Mouse (Mus musculus): Measurements from ENCODE around the gene Mmrn1. TPM values are rescaled to one million over a fixed set of nuclear protein-coding genes. Genes with fewer than 3 reads are reported as not detected.
"Not testable (repeated sequence)": the region's sequence is repeated elsewhere in the genome, so short reads cannot be mapped to it uniquely, and the experiment has no call there.

Gene Mmrn1
- total RNA-seq (2017): 76.5 and 88.3 TPM in 2 replicates

DNA sequence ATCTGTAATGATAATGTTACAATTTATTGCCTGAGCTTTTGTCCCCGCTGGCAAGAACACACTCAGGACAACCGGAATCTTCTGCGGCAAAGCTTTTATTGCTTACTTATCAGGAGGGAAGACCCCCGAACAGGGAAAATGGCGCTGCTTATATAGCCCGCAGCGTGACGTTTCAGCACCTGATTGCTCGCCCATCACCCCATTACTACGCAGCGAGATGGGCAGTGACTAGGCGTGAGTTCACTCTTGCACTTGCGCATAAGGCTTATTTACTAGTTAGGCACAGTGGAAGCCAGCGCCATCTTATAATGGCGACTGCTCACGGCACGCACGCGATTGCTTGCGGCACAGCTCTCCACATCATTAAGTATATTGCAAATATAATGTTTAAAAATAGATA lies at the start of gene Mmrn1:
Gene Mmrn1, plus strand, starts transcription at position 301 of the 400 bp plus-strand sequence.
- not testable (repeated sequence) for ATAC-seq (replicated peaks in 1 of 2; ENCODE audit: insufficient read depth in 1 of 2, low FRiP score in 2 of 2, low TSS enrichment in 1 of 2, low read depth in 1 of 2, poor library complexity in 2 of 2, severe bottlenecking in 2 of 2)

DNA sequence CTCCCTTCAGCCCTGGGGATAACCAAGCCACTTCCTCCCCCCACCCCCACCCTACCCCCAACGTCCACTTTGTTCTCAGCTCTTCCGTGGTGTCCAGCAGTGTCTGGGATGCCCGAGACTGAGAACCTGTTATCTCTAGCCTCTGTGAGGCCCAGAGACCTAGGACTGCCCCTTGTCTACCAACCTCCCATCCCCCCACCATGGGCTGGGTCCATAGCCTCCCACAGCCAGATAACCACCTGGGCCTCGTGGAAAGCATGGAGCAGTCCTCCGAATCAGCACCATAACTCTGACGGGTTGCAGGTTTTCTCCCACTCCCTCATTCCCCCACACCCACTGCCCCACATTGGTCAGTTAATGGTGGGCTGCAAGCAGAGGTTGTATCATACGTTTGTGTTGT lies 44.4 kb upstream of the Mmrn1 start:
- no peak for ATAC-seq (replicated peaks in 1 of 2; ENCODE audit: insufficient read depth in 1 of 2, low FRiP score in 2 of 2, low TSS enrichment in 1 of 2, low read depth in 1 of 2, poor library complexity in 2 of 2, severe bottlenecking in 2 of 2)

DNA sequence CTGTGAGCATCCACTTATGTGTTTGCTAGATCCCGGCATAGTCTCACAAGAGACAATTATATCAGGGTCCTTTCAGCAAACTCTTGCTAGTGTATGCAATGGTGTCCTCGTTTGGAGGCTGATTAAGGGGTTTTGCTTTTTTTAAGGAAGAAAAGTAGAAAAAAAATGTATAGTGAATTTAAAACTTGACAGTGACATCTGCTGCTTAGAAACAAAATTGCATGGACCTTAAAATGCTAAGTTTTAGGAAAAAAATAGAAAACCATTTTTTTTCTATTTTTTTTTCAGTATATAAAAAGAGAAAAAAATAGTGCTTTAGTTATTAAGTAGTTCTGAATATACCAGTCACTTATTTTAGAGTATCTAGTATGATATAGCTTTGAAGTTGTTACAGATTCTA lies 43.2 kb upstream of the Mmrn1 start:
- no peak for ATAC-seq (replicated peaks in 1 of 2; ENCODE audit: insufficient read depth in 1 of 2, low FRiP score in 2 of 2, low TSS enrichment in 1 of 2, low read depth in 1 of 2, poor library complexity in 2 of 2, severe bottlenecking in 2 of 2)

DNA sequence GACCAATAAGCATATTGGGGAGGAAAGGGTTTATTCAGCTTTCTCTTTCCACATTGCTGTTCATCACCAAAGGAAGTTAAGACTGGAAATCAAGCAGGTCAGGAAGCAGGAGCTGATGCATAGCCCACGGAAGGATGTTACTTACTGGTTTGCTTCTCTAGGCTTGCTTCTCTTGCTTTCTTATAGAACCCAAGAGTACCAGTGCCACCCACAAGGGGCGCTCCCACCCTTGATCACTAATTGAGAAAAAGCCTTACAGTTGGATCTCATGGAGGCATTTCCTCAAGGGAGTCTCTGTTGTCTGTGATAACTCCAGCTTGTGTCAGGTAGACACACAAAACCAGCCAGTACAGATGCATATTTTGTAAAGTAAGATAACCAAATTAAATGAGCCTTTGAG lies 17.5 kb upstream of the Mmrn1 start:
- no peak for ATAC-seq (replicated peaks in 1 of 2; ENCODE audit: insufficient read depth in 1 of 2, low FRiP score in 2 of 2, low TSS enrichment in 1 of 2, low read depth in 1 of 2, poor library complexity in 2 of 2, severe bottlenecking in 2 of 2)

DNA sequence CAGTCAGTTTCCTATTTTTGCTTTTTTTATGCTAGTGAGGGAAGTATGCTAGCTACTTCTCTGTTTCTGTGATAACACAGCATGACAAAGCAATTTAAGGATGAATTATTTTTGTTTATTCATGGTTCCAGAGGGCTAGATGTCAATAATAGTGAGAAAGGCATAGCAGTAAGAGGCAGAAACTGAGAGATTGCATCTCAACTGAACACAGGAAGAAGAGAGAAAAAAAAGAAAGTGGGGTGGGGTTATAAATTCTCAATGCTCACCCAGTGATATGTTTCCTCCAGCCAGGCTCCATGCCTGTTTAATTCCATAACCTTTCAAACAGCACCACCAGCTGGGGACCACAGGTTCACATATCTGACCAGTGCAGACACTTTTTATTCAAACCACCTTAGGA lies 6.6 kb downstream of the Mmrn1 start:
- ATAC-seq (replicated peaks in 1 of 2; ENCODE audit: insufficient read depth in 1 of 2, low FRiP score in 2 of 2, low TSS enrichment in 1 of 2, low read depth in 1 of 2, poor library complexity in 2 of 2, severe bottlenecking in 2 of 2): peak; percentile 74 to 78

DNA sequence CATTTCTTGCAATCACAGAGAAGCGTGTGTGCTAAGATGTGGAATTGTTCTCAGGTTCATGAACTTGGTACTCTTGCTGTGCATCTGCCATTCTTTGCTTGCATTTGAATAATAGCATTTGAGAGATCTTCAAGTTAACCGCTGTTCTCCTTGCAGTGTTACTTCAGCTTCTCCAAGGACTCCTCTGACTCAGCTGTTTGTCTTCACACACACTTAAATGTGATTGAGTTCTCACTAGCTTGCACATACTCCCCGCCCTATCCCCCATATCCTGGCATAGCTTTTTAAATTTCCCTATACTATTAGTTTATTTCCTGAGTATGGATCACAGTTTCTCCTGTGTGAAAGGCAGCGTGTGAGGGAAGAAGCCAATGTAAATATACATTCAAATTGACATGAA lies 10.1 kb downstream of the Mmrn1 start:
- ATAC-seq (replicated peaks in 1 of 2; ENCODE audit: insufficient read depth in 1 of 2, low FRiP score in 2 of 2, low TSS enrichment in 1 of 2, low read depth in 1 of 2, poor library complexity in 2 of 2, severe bottlenecking in 2 of 2): peak in 1 of 2 experiments; percentile 29; a peak in 1 of 4 replicates

DNA sequence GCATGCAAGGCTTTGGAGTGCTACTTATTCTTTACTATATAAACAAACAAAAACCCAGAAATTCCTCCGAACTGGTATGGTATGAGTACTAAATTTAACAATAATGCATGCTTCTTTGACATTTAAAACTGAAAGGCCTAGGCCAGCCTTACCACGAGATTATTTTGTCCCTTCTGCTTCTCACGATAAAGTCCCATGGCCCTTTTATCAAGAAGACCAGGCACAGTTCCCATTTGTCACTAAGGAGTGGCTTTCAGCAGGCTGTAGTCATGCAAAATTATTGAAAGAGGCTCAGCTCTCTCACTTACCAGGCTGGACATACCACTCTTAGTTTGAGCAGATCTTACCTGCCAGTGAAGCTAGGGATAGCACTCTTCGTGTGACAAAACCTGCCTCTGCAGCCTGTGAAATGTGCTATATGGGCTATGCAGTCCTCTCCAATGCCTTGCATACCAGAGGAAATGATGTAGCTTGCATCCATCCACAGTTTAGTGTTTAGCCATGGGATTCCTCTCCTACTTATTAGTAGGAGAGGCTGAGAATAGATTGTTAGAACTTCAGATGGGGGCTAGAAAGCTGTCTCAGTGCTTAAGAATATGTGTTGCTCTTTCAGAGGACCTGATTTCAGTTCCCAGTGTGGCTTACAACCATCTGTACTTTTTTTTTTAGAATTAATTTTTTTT lies 10.8 kb downstream of the Mmrn1 start:
- peak; percentile 42 to 74 for ATAC-seq (replicated peaks in 1 of 2; ENCODE audit: insufficient read depth in 1 of 2, low FRiP score in 2 of 2, low TSS enrichment in 1 of 2, low read depth in 1 of 2, poor library complexity in 2 of 2, severe bottlenecking in 2 of 2)

DNA sequence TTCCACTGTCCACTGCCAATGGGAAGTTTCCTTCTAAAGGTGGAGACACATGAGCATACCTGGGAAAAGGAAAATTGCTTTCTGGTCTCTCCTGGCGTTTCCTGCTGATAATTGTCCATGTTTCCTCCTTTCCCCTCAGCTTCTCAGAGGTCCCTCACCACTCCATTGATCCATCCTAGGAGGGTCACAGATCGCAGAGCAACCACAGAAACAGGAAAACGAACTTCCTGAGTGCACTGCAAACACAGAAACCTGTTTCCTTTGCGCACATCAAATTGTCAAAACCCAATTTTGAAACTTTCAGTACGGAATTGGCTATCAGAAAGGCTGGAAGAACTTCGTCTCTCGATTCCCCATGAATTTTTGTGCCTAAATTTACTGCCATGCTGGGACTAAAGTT lies 19.4 kb downstream of the Mmrn1 start:
- peak; percentile 44 to 54 for ATAC-seq (replicated peaks in 1 of 2; ENCODE audit: insufficient read depth in 1 of 2, low FRiP score in 2 of 2, low TSS enrichment in 1 of 2, low read depth in 1 of 2, poor library complexity in 2 of 2, severe bottlenecking in 2 of 2)

DNA sequence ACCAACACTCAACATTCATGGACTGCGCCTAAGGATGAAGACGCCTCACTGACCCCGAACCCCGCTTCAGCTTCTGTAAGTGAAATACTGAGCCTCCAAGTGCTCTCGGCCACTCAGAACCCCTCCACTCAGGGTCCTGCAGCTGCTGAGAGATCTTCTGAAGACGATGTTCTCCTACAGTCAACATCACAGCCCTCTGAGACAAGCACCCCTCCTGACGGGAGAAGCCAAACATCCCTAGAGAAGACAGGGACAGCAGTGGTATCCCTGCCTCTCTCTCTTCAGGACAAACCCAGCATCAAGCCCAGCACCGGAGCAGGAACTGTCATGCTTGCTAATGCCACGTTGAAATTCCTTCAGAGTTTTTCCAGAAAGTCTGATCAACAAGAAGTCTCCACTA lies 19.8 kb downstream of the Mmrn1 start:
- peak; percentile 4 to 23; a peak in 2 of 4 replicates for ATAC-seq (replicated peaks in 1 of 2; ENCODE audit: insufficient read depth in 1 of 2, low FRiP score in 2 of 2, low TSS enrichment in 1 of 2, low read depth in 1 of 2, poor library complexity in 2 of 2, severe bottlenecking in 2 of 2)

DNA sequence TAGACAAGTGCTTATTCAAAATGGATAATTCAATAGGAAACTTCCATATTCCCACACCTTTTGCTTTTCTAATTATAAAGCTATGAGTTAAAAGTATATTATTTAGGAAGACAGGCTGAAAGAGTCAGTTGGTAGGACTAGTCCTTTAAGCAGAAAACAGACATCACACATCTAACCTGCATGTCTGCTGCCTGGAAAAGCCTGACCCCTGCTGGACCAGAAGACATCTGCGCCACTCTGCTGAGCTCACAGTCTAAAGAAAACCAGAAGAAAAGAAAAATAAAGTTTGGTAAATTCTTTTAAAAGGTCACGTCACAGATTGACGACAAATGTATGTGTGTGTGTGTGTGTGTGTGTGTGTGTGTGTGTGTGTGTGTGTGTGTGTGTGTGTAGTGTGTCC lies 25.6 kb downstream of the Mmrn1 start:
- peak; percentile 87 to 91 for ATAC-seq (replicated peaks in 1 of 2; ENCODE audit: insufficient read depth in 1 of 2, low FRiP score in 2 of 2, low TSS enrichment in 1 of 2, low read depth in 1 of 2, poor library complexity in 2 of 2, severe bottlenecking in 2 of 2)

DNA sequence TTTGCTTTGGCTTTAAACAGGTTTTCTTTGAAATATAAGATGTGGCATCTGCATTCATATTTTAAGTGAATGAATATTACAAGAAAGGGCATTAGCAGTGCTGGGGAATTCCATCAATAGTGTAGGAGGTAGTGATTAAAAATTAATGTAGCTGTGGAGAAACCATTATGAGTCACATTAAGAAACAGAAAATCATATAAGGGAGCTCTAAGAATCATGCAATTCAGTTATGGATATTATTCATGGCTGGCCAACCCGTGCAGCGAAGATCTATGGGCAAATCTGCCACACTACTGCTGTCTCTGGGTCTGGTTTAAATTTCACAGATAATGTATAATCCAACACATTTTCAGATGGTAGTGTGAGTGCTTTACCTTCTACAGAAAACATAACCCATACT lies 36.5 kb downstream of the Mmrn1 start:
- ATAC-seq (replicated peaks in 1 of 2; ENCODE audit: insufficient read depth in 1 of 2, low FRiP score in 2 of 2, low TSS enrichment in 1 of 2, low read depth in 1 of 2, poor library complexity in 2 of 2, severe bottlenecking in 2 of 2): no peak

DNA sequence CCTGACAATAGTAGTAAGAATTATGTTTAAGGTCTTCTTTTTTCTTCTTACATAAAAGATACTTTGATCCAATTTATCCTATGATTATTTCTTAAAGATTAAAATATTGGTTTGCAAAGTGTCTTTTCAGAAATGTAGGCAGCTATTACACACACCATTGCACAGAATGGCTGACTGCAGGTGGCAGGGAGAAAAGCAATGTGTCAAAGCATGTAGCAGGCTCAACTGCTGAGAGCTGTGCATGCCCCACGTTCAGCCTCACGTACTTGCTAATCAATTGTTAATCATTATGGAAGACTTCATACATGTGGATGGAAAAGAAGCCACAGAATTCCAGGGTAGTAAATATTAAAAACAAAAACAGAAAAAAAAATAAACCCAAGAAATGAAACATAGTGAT lies 37.1 kb downstream of the Mmrn1 start:
- no peak for ATAC-seq (replicated peaks in 1 of 2; ENCODE audit: insufficient read depth in 1 of 2, low FRiP score in 2 of 2, low TSS enrichment in 1 of 2, low read depth in 1 of 2, poor library complexity in 2 of 2, severe bottlenecking in 2 of 2)

DNA sequence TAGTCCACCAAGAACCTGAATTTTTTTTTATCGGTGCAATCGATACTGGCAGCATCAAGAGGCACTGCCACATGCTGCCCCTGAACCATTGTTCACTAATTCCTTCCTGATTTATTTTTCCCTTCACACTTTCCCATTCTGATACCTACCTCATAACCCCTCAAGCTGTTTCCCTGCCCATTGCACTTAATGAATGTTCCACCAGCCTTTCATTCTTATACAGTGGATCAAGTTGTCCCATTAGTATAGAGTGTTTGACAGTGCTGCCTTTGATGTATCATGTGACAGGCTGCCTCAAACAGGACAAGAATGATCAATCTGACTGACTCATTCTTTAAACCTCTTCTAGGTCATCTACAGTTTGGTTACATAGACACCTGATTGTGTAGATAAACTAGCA lies 37.9 kb downstream of the Mmrn1 start:
- no peak for ATAC-seq (replicated peaks in 1 of 2; ENCODE audit: insufficient read depth in 1 of 2, low FRiP score in 2 of 2, low TSS enrichment in 1 of 2, low read depth in 1 of 2, poor library complexity in 2 of 2, severe bottlenecking in 2 of 2)

DNA sequence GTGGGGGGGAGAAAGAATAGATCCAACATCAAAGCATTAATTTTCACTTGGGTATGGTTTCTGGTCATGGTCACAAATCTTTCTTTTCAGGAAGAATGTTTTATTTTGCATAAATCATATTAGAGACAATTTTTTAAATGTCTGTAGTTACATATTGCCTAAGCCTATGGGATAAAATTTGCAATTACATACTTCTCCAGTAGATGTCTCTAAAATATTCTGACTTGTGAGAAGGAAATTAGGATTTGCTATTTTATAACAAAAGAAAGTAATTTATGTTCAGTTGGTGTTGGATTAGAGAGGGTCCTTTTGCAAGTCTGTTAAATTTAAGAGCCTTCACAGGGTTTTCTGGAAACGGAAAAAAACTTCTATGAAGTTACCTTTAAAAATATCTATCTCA lies 39.0 kb downstream of the Mmrn1 start:
- no peak for ATAC-seq (replicated peaks in 1 of 2; ENCODE audit: insufficient read depth in 1 of 2, low FRiP score in 2 of 2, low TSS enrichment in 1 of 2, low read depth in 1 of 2, poor library complexity in 2 of 2, severe bottlenecking in 2 of 2)

DNA sequence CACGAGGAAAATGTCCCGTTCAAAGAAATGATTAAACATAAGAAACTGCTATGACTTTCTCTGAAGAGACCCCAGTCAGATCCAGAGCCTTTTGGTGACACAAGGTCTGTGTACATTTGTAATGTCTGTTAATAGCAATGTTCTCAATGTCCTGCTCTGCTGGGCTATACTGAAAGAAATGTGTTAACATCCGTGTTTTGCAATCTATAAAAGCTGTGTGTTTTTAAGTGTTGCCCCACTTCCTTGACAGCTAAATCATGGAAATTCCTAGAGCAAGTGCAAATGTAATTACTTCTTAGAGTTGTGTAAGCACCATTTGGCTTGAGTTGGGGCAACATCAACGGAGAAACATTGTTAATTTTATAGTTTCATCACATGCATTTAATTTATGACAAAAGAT lies 42.2 kb downstream of the Mmrn1 start:
- peak in 1 of 2 experiments; percentile 45; a peak in 1 of 4 replicates for ATAC-seq (replicated peaks in 1 of 2; ENCODE audit: insufficient read depth in 1 of 2, low FRiP score in 2 of 2, low TSS enrichment in 1 of 2, low read depth in 1 of 2, poor library complexity in 2 of 2, severe bottlenecking in 2 of 2)

DNA sequence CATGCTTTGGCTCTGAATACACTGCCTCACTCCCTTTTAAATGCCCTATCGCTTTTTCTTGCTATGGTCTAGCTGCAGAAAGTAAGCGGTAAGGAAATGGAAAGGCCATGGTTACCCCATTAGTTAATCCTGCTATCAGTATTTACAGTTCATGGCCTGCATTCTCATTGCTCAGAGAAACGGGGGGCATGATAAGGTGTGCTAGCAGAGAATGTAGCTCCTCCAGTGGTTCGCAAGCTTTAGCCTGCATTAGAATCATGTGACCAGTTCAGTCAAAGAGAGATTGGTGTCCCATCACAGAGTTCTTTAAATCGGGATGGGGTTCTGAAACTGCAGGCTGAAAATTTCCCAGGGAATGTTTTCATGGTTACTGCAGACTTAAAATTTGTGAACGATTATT lies 44.6 kb downstream of the Mmrn1 start:
- no peak for ATAC-seq (replicated peaks in 1 of 2; ENCODE audit: insufficient read depth in 1 of 2, low FRiP score in 2 of 2, low TSS enrichment in 1 of 2, low read depth in 1 of 2, poor library complexity in 2 of 2, severe bottlenecking in 2 of 2)

DNA sequence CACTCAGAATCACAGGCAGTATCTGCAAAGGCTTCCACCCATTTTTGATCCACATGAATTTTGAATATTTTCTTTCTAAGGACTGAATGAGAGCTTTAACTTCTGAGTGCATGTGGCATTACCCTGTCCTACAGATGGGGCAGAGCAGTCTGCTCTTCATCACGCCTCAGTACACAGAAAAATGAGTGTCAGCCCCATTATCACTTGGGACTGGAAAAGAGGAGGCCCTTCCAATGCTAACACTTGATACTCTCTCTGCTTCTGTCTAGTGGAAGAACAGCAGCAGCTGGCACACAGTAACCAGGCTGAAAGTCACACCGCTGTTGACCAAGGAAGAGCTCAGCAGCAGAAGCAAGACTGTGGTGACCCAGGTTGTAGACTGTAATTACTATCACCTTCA lies 46.0 kb downstream of the Mmrn1 start:
- no peak for ATAC-seq (replicated peaks in 1 of 2; ENCODE audit: insufficient read depth in 1 of 2, low FRiP score in 2 of 2, low TSS enrichment in 1 of 2, low read depth in 1 of 2, poor library complexity in 2 of 2, severe bottlenecking in 2 of 2)

DNA sequence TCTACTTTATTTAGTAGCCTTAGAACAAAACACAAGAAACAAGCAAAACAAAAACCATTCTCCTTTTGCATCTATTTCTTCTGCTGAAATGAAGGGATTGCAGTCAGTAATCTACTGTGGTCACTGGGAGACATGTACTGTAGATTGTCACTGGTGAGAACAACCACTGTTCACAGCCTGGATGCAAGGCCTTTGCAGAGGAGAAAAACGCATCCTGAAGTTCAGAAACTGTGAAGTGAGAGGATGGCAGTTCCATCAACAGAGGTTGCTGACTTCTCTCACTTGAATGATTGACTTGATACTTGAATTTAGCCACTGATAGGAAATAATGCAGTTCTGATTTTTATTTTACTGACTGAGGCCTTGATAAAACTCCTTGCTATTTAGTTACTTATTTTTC lies 53.8 kb downstream of the Mmrn1 start:
- ATAC-seq (replicated peaks in 1 of 2; ENCODE audit: insufficient read depth in 1 of 2, low FRiP score in 2 of 2, low TSS enrichment in 1 of 2, low read depth in 1 of 2, poor library complexity in 2 of 2, severe bottlenecking in 2 of 2): no peak

DNA sequence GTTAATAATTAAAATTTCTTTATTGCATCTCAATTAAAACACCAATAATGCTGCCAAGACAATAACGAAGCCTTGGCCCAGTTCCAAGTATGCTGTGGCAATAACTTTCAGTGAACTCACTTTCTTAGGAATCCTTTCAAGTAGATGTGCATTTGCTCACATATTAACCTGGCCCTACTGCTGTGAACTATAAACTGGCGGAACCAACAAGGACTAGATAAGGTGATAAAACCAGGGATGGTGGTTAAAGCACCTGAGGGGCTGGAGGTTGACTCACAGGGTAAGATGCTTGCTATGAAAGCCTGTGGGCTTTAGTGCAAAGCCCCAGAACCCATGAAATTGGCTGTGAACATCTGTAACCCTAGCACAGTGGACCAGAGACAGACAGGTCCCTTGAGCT lies 54.3 kb downstream of the Mmrn1 start:
- no peak for ATAC-seq (replicated peaks in 1 of 2; ENCODE audit: insufficient read depth in 1 of 2, low FRiP score in 2 of 2, low TSS enrichment in 1 of 2, low read depth in 1 of 2, poor library complexity in 2 of 2, severe bottlenecking in 2 of 2)

Measured in hematopoietic stem cell, adult 5-6 weeks (primary cell).